Mouse (Mus musculus): Measurements from ENCODE around the gene Abcc8. TPM values are rescaled to one million over a fixed set of nuclear protein-coding genes. Genes with fewer than 3 reads are reported as not detected.

Abcc8 gene
- polyA plus RNA-seq, 1 experiment from 2014 or later: 31.8 TPM

DNA sequence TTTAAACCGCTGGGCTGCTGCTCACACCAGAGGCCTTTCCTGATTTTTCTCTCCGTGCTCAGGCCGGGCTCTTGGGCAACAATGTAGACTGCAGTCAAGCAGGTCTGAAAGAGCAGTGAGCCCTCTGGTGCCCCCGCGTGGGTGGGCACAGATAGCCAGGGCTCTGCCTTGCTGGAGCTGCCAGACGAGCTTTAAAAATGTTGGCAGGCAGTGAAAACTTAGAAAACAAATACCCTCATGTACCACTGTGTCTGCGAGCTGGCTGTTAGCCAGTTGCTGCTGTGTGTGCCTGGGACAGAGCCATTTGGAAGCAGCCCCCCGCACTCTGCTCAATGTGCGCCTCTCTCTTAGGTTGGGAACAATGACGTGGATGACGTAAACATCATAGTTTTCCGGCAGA, 102.2 kb downstream of the Abcc8 start:
- H3K27me3 ChIP-seq: no peaks in the 10 kb centered on the region
- no peak overlapping the region for H3K27ac ChIP-seq (replicated peaks)
- peaks cover 54% of the 10 kb centered on the region for H3K36me3 ChIP-seq
- peaks cover 4% of the 10 kb centered on the region; the same call in 1 of the 2 replicates for H3K4me1 ChIP-seq
- H3K9ac ChIP-seq (replicated peaks): no peak overlapping the region
- ATAC-seq (replicated peaks): peak; percentile 81
- no peak overlapping the region for H3K4me3 ChIP-seq
- H3K9me3 ChIP-seq: no peaks in the 10 kb centered on the region
- no peak overlapping the region for H3K4me2 ChIP-seq (replicated peaks)
- 48% methylated on average over 12 of the region's 12 CpGs for WGBS

DNA sequence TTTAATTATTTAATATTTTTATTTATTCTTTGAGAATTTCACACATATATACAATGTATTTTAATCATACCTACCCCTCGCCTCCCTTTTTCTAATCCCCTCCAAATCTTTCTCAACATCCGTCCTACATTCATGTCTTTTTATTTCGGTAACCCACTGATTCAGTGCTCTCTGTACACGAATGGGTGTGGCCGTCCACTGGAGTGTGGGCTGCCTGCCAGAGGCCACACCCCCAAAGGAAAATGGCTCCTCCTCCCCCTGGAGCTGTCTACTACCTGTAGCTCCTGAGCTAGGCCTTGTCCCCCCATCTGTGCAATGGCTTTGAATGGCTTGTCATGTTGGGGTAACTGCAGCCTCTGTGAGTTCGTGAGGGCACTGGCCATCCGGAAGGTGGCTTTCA, 103.0 kb downstream of the Abcc8 start:
- peaks cover 4% of the 10 kb centered on the region; the same call in 1 of the 2 replicates for H3K4me1 ChIP-seq
- no peak overlapping the region for H3K27ac ChIP-seq (replicated peaks)
- no peak overlapping the region for H3K9ac ChIP-seq (replicated peaks)
- 87% methylated on average over 7 of the region's 7 CpGs for WGBS
- no peak overlapping the region for H3K4me2 ChIP-seq (replicated peaks)
- H3K27me3 ChIP-seq: no peaks in the 10 kb centered on the region
- peaks cover 54% of the 10 kb centered on the region for H3K36me3 ChIP-seq
- no peak overlapping the region for H3K4me3 ChIP-seq
- ATAC-seq (replicated peaks): no peak
- no peaks in the 10 kb centered on the region for H3K9me3 ChIP-seq

DNA sequence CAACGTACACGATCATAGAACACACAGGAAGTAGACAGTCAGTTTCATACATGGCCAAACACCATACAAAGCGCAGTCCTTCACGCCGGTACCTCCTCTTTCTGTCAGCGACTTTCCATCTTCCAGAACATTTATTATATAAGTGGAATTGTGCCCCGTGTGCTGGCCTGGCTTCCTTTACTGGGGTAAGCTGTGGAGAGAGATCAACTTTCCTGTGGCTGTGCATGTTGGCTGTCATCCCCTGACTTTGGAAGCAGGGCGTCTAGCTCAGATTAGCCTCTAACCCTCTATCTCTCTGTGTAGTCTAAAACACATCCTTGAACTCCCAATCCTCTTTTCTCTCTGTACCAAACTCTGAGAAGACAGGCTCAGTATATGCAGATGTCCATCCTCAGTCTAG, 111.0 kb downstream of the Abcc8 start:
- Histone ChIP-seq H3K27me3 (no peaks in the 10 kb centered on the region), H3K4me2 (replicated peaks) (no peak overlapping the region), H3K4me3 (no peak overlapping the region), H3K4me1 (no peaks in the 10 kb centered on the region), H3K27ac (replicated peaks) (no peak overlapping the region), H3K9ac (replicated peaks) (no peak overlapping the region), H3K36me3 (peaks cover 71% of the 10 kb centered on the region), H3K9me3 (no peaks in the 10 kb centered on the region)
- whole genome bisulfite sequencing: 94% methylated on average over 8 of the region's 8 CpGs
- ATAC-seq (replicated peaks): no peak

DNA sequence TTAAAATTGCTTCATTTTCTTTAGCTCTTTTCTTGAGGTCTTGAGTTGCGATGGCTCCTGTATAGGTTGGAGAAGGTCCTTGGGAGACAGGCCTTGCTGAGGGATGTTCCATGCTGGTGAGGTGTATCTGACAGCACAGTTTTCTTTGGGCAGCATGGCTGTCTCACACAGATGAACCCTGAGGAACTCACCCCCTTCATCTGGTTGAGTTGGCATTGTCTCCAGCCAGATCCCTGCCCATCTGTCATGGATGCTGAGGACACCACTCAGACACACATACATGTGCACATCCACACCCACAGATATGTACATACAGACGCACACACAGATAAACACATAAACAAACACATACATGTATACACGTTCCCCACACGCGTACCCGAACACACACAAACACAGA, 116.5 kb downstream of the Abcc8 start:
- H3K36me3 ChIP-seq: peaks cover 53% of the 10 kb centered on the region
- ATAC-seq (replicated peaks): no peak

DNA sequence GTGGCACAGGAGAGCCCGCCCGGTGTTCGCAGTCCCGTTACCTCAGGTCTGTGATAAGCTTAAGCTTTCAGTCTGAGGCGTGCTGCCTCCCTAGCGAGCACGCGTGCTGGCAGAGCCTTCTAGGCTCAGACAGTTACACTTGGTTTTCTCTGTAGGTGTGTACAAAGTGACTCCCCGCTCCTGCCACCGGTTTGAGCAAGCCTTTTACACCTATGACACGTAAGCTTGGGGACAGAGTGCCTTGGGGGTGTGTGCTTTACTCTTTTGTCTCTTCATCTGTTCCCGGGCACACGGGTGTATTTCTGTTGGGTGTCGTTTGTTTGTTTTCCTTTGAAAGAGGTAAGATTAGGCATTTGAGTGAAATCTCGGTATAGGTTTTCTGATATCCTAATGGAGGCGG, 118.2 kb downstream of the Abcc8 start:
- H3K4me2 ChIP-seq (replicated peaks): no peak overlapping the region
- H3K27ac ChIP-seq (replicated peaks): no peak overlapping the region
- H3K9me3 ChIP-seq: no peaks in the 10 kb centered on the region
- 97% methylated on average over 16 of the region's 16 CpGs for WGBS
- no peaks in the 10 kb centered on the region for H3K4me1 ChIP-seq
- no peak overlapping the region for H3K4me3 ChIP-seq
- peaks cover 58% of the 10 kb centered on the region for H3K36me3 ChIP-seq
- no peaks in the 10 kb centered on the region for H3K27me3 ChIP-seq
- H3K9ac ChIP-seq (replicated peaks): no peak overlapping the region
- ATAC-seq (replicated peaks): no peak

More for the DNA sequence above, 116.5 kb downstream of the Abcc8 start:
- Histone ChIP-seq H3K4me3 (no peak overlapping the region), H3K4me1 (no peaks in the 10 kb centered on the region), H3K27ac (replicated peaks) (no peak overlapping the region), H3K4me2 (replicated peaks) (no peak overlapping the region), H3K9ac (replicated peaks) (no peak overlapping the region), H3K27me3 (no peaks in the 10 kb centered on the region), H3K9me3 (no peaks in the 10 kb centered on the region)
- 97% methylated on average over 6 of the region's 6 CpGs for WGBS

DNA sequence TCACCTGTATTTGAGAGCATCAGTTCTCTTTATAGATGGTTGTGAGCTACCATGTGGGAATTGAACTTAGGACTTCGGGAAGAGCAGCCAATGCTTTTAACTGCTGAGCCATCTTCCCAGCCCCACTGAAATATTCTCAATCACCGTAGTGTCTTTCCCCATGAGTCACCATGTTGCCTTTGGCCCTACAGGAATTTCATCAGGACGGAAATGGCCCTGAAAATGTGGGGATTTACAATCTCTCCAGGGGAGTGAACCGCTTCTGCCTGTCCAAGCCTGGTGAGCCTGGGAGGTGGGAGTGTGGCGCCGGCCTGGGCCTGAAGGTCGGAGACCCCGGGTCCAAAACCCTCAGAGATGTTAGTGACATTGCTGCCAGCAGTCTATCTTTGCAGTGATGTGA, 119.1 kb downstream of the Abcc8 start:
- Histone ChIP-seq H3K27ac (replicated peaks) (no peak overlapping the region), H3K9ac (replicated peaks) (no peak overlapping the region), H3K27me3 (no peaks in the 10 kb centered on the region), H3K4me2 (replicated peaks) (no peak overlapping the region), H3K9me3 (no peaks in the 10 kb centered on the region), H3K4me1 (no peaks in the 10 kb centered on the region), H3K4me3 (no peak overlapping the region), H3K36me3 (peaks cover 51% of the 10 kb centered on the region)
- WGBS: 98% methylated on average over 8 of the region's 8 CpGs
- no peak for ATAC-seq (replicated peaks)

DNA sequence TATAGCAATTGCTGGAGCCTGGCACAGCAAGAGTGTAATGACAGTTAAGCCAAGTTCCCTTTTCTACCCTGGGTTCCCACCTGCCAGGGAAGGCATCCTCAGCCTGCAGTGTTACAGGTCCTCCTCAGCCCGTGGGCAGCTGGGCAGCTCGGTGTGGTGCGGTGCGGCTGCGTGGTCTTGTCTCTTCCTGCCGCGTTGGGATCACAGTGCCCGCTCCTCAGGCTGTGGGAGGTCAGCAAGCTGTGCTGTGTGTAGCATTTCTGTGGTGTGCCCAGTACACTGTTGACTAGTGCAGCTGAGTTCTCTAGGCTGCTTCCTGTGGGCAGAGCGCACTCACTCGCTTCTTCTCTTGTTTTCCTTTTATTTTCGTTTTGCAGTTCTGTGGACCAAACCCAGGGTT, 121.0 kb downstream of the Abcc8 start:
- no peak overlapping the region for H3K4me3 ChIP-seq
- no peaks in the 10 kb centered on the region for H3K9me3 ChIP-seq
- 96% methylated on average over 11 of the region's 11 CpGs for WGBS
- no peaks in the 10 kb centered on the region for H3K27me3 ChIP-seq
- no peak overlapping the region for H3K9ac ChIP-seq (replicated peaks)
- H3K4me1 ChIP-seq: no peaks in the 10 kb centered on the region
- ATAC-seq (replicated peaks): no peak
- no peak overlapping the region for H3K4me2 ChIP-seq (replicated peaks)
- no peak overlapping the region for H3K27ac ChIP-seq (replicated peaks)
- peaks cover 61% of the 10 kb centered on the region for H3K36me3 ChIP-seq

Other genes starting within 250 kb of the Abcc8 start
- 0.27 TPM in 2 replicates for gene Abcc6, start 149.7 kb downstream of the Abcc8 start, polyA plus RNA-seq (2015; fragmentation: Nextera tagmentation; extraction: Ambion mirVana)
- gene Nomo1, start 146.3 kb downstream of the Abcc8 start, polyA plus RNA-seq (2015; fragmentation: Nextera tagmentation; extraction: Ambion mirVana): 42.2 and 42.4 TPM in 2 replicates
- gene Kcnj11, start 79.3 kb downstream of the Abcc8 start, polyA plus RNA-seq (2015; fragmentation: Nextera tagmentation; extraction: Ambion mirVana): 4.8 and 5.2 TPM in 2 replicates
- gene Ush1c, start 58.5 kb upstream of the Abcc8 start, polyA plus RNA-seq (2015; fragmentation: Nextera tagmentation; extraction: Ambion mirVana): 2.2 TPM in 2 replicates
- 0.05 TPM in 1 of 2 replicates, not detected in the other for gene Otog, start 61.0 kb upstream of the Abcc8 start, polyA plus RNA-seq (2015; fragmentation: Nextera tagmentation; extraction: Ambion mirVana)
- 0.09 TPM in 1 of 2 replicates, not detected in the other for gene Myod1, start 196.4 kb upstream of the Abcc8 start, polyA plus RNA-seq (2015; fragmentation: Nextera tagmentation; extraction: Ambion mirVana)
- gene Kcnc1, start 216.5 kb upstream of the Abcc8 start, polyA plus RNA-seq (2015; fragmentation: Nextera tagmentation; extraction: Ambion mirVana): 9.2 and 10.0 TPM in 2 replicates